ENCODE assay signal across 8 mouse cellular contexts in the genomic region with DNA sequence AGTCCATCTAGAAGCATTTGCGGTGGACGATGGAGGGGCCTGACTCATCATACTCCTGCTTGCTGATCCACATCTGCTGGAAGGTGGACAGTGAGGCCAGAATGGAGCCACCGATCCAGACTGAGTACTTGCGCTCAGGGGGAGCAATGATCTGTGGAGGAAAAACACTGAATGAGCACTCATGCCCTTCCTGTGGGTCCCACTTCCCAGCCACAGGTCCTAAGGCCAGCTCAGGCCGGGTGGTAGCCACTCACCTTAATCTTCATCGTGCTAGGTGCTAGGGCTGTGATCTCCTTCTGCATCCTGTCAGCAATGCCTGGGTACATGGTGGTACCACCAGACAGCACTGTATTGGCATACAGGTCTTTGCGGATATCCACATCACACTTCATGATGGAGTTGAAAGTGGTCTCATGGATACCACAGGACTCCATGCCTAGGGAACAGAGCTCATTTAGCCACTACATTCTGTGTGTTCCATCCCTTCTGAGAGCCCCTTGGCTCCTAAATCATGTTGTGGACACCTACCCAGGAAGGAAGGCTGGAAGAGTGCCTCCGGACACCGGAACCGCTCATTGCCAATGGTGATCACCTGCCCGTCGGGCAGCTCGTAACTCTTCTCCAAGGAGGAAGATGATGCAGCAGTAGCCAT. TPM values are rescaled to one million over a fixed set of nuclear protein-coding genes. Genes with fewer than 3 reads are reported as not detected.
DNase-seq lines count a peak whose midpoint lies in the region; ATAC-seq lines count a peak whose summit lies in the region.
"Not testable (repeated sequence)": the region's sequence is repeated elsewhere in the genome, so short reads cannot be mapped to it uniquely, and the experiment has no call there.

No protein-coding gene starts in this region.

- H3K36me3 ChIP-seq in forebrain, embryonic 13.5 days (ENCODE audit: poor library complexity, severe bottlenecking) = peaks cover 27% of the 10 kb centered on the region
- H3K36me3 ChIP-seq in heart, embryonic 13.5 days = peaks cover 25% of the 10 kb centered on the region
- not testable (repeated sequence) for H3K36me3 ChIP-seq in intestine, embryonic 15.5 days; limb, embryonic 11.5 days (ENCODE audit: control insufficient read depth, insufficient read depth, low read length)
- peaks cover 14% of the 10 kb centered on the region for H3K36me3 ChIP-seq in lung, embryonic 16.5 days (ENCODE audit: control insufficient read depth, insufficient read depth, low read length)
- peaks cover 28% of the 10 kb centered on the region for H3K36me3 ChIP-seq in neural tube, embryonic 13.5 days

- H3K27me3 ChIP-seq in forebrain, embryonic 13.5 days; heart, embryonic 13.5 days (replicated peaks); intestine, embryonic 15.5 days (replicated peaks); limb, embryonic 11.5 days (ENCODE audit: control insufficient read depth, insufficient read depth, low read length); lung, embryonic 16.5 days (ENCODE audit: control insufficient read depth, insufficient read depth, low read depth, low read length); neural tube, embryonic 13.5 days: not testable (repeated sequence)

- DNase-seq in cerebellum, adult 11-12 months = peak; percentile 26
- DNase-seq in limb, embryonic 11.5 days (ENCODE audit: low spot score) = not testable (repeated sequence)
- peak; percentile 28 for DNase-seq in urinary bladder, adult 2 months (ENCODE audit: low spot score)

- whole genome bisulfite sequencing in forebrain, embryonic 13.5 days = 75% methylated on average over 11 of the region's 13 CpGs
- 33% methylated on average over 11 of the region's 13 CpGs for WGBS in heart, embryonic 13.5 days
- WGBS in intestine, embryonic 15.5 days = 30% methylated on average over 11 of the region's 13 CpGs
- WGBS in limb, embryonic 11.5 days = 76% methylated on average over 8 of the region's 13 CpGs
- 35% methylated on average over 8 of the region's 13 CpGs for WGBS in lung, embryonic 16.5 days
- WGBS in neural tube, embryonic 13.5 days = 60% methylated on average over 11 of the region's 13 CpGs

- peak overlapping the region; percentile 67 for H3K9ac ChIP-seq in forebrain, embryonic 13.5 days
- H3K9ac ChIP-seq in heart, embryonic 13.5 days = peak overlapping the region; percentile 89
- peak overlapping the region; percentile 56 for H3K9ac ChIP-seq in intestine, embryonic 15.5 days
- peak overlapping the region; percentile 50 for H3K9ac ChIP-seq in limb, embryonic 11.5 days (ENCODE audit: low read length)
- H3K9ac ChIP-seq in lung, embryonic 16.5 days (ENCODE audit: low read length) = peak overlapping the region; percentile 66
- H3K9ac ChIP-seq in neural tube, embryonic 13.5 days = peak overlapping the region; percentile 77

- not testable (repeated sequence) for ATAC-seq in forebrain, embryonic 13.5 days; heart, embryonic 13.5 days (ENCODE audit: extremely low read depth, insufficient number of reproducible peaks, low FRiP score, low TSS enrichment); intestine, embryonic 15.5 days; limb, embryonic 11.5 days (ENCODE audit: insufficient number of reproducible peaks, low FRiP score, low TSS enrichment, low read depth); lung, embryonic 16.5 days (ENCODE audit: low read depth); neural tube, embryonic 13.5 days (ENCODE audit: low read depth)

- H3K4me1 ChIP-seq in forebrain, embryonic 13.5 days = peaks cover 39% of the 10 kb centered on the region
- H3K4me1 ChIP-seq in heart, embryonic 13.5 days = peaks cover 19% of the 10 kb centered on the region
- peaks cover 16% of the 10 kb centered on the region; the same call in 1 of the 2 replicates for H3K4me1 ChIP-seq in intestine, embryonic 15.5 days (replicated peaks)
- peaks cover 15% of the 10 kb centered on the region for H3K4me1 ChIP-seq in limb, embryonic 11.5 days (ENCODE audit: control insufficient read depth, insufficient read depth, low read length)
- H3K4me1 ChIP-seq in lung, embryonic 16.5 days (replicated peaks; ENCODE audit: control insufficient read depth, insufficient read depth, low read length) = peaks cover 12% of the 10 kb centered on the region
- H3K4me1 ChIP-seq in neural tube, embryonic 13.5 days (replicated peaks) = peaks cover 42% of the 10 kb centered on the region

- not testable (repeated sequence) for H3K27ac ChIP-seq in forebrain, embryonic 13.5 days; limb, embryonic 11.5 days (replicated peaks; ENCODE audit: low read depth, low read length); neural tube, embryonic 13.5 days (replicated peaks)
- H3K27ac ChIP-seq in heart, embryonic 13.5 days (replicated peaks) = peak overlapping the region; percentile 70
- 0 out of 2 replicates have a peak overlapping the region, but pooled peaks have one; percentile 22 for H3K27ac ChIP-seq in intestine, embryonic 15.5 days
- H3K27ac ChIP-seq in lung, embryonic 16.5 days (ENCODE audit: low read length) = 0 out of 2 replicates have a peak overlapping the region, but pooled peaks have one; percentile 13

- peak overlapping the region; percentile 50 for H3K4me3 ChIP-seq in forebrain, embryonic 13.5 days
- peak overlapping the region; percentile 63 for H3K4me3 ChIP-seq in heart, embryonic 13.5 days
- peak overlapping the region; percentile 45 for H3K4me3 ChIP-seq in intestine, embryonic 15.5 days (replicated peaks)
- H3K4me3 ChIP-seq in limb, embryonic 11.5 days (ENCODE audit: low read depth, low read length) = peak overlapping the region; percentile 34
- peak overlapping the region; percentile 56 for H3K4me3 ChIP-seq in lung, embryonic 16.5 days (ENCODE audit: low read length)
- peak overlapping the region; percentile 54 for H3K4me3 ChIP-seq in neural tube, embryonic 13.5 days

- peak overlapping the region; percentile 73 for H3K4me2 ChIP-seq in forebrain, embryonic 13.5 days
- H3K4me2 ChIP-seq in heart, embryonic 13.5 days = peak overlapping the region; percentile 76
- peak overlapping the region; percentile 66 for H3K4me2 ChIP-seq in intestine, embryonic 15.5 days (replicated peaks)
- peak overlapping the region; percentile 67 for H3K4me2 ChIP-seq in limb, embryonic 11.5 days (ENCODE audit: low read depth, severe bottlenecking)
- peak overlapping the region; percentile 72 for H3K4me2 ChIP-seq in lung, embryonic 16.5 days (ENCODE audit: low read depth, low read length)
- H3K4me2 ChIP-seq in neural tube, embryonic 13.5 days = peak overlapping the region; percentile 79

- H3K9me3 ChIP-seq in forebrain, embryonic 13.5 days (replicated peaks); heart, embryonic 13.5 days; intestine, embryonic 15.5 days; limb, embryonic 11.5 days (ENCODE audit: control insufficient read depth, low read length); lung, embryonic 16.5 days (ENCODE audit: control insufficient read depth, low read length); neural tube, embryonic 13.5 days: not testable (repeated sequence)

RNA-seq across cellular contexts. Expression of gene Actg1, which starts 1.8 kb away (rescaled TPM):
- 3,229 and 3,555 TPM in 2 replicates for polyA plus RNA-seq in forebrain, embryonic 13.5 days (2015; fragmentation: Nextera tagmentation; extraction: Ambion mirVana)
- 1,234 and 1,290 TPM in 2 replicates for polyA plus RNA-seq in heart, embryonic 13.5 days (2015; fragmentation: Nextera tagmentation; extraction: Ambion mirVana)
- 2,607 and 2,658 TPM in 2 replicates for polyA plus RNA-seq in intestine, embryonic 15.5 days (2015; fragmentation: Nextera tagmentation; extraction: Ambion mirVana)
- polyA plus RNA-seq in limb, embryonic 11.5 days (2014; fragmentation: Nextera tagmentation; extraction: Ambion mirVana) = 2,996 and 3,123 TPM in 2 replicates
- 2,589 and 2,717 TPM in 2 replicates for polyA plus RNA-seq in lung, embryonic 16.5 days (2015; fragmentation: Nextera tagmentation; extraction: Ambion mirVana)
- 3,932 and 3,979 TPM in 2 replicates for polyA plus RNA-seq in neural tube, embryonic 13.5 days (2015; fragmentation: Nextera tagmentation; extraction: Ambion mirVana)
- 1,024 and 1,454 TPM in 2 replicates for polyA plus RNA-seq in urinary bladder, adult 2 months (2012; rRNA removed)

RNA-seq across cellular contexts. Expression of gene Fscn2, which starts 14.8 kb away (rescaled TPM):
- 1.3 and 1.7 TPM in 2 replicates for polyA plus RNA-seq in forebrain, embryonic 13.5 days (2015; fragmentation: Nextera tagmentation; extraction: Ambion mirVana)
- 0.31 and 0.50 TPM in 2 replicates for polyA plus RNA-seq in heart, embryonic 13.5 days (2015; fragmentation: Nextera tagmentation; extraction: Ambion mirVana)
- 0.18 TPM in 1 of 2 replicates, not detected in the other for polyA plus RNA-seq in intestine, embryonic 15.5 days (2015; fragmentation: Nextera tagmentation; extraction: Ambion mirVana)
- polyA plus RNA-seq in limb, embryonic 11.5 days (2014; fragmentation: Nextera tagmentation; extraction: Ambion mirVana) = 0.21 and 0.47 TPM in 2 replicates
- polyA plus RNA-seq in lung, embryonic 16.5 days (2015; fragmentation: Nextera tagmentation; extraction: Ambion mirVana) = 0.64 and 0.83 TPM in 2 replicates
- polyA plus RNA-seq in neural tube, embryonic 13.5 days (2015; fragmentation: Nextera tagmentation; extraction: Ambion mirVana) = 1.3 and 1.5 TPM in 2 replicates
- 0.25 TPM in 1 of 2 replicates, not detected in the other for polyA plus RNA-seq in urinary bladder, adult 2 months (2012; rRNA removed)

RNA-seq across cellular contexts. Expression of gene Faap100, which starts 32.1 kb away (rescaled TPM):
- polyA plus RNA-seq in forebrain, embryonic 13.5 days (2015; fragmentation: Nextera tagmentation; extraction: Ambion mirVana) = 51.0 and 63.1 TPM in 2 replicates
- 29.1 and 33.5 TPM in 2 replicates for polyA plus RNA-seq in heart, embryonic 13.5 days (2015; fragmentation: Nextera tagmentation; extraction: Ambion mirVana)
- polyA plus RNA-seq in intestine, embryonic 15.5 days (2015; fragmentation: Nextera tagmentation; extraction: Ambion mirVana) = 24.2 and 29.4 TPM in 2 replicates
- 30.4 and 33.1 TPM in 2 replicates for polyA plus RNA-seq in limb, embryonic 11.5 days (2014; fragmentation: Nextera tagmentation; extraction: Ambion mirVana)
- polyA plus RNA-seq in lung, embryonic 16.5 days (2015; fragmentation: Nextera tagmentation; extraction: Ambion mirVana) = 36.7 and 41.4 TPM in 2 replicates
- 53.9 and 59.7 TPM in 2 replicates for polyA plus RNA-seq in neural tube, embryonic 13.5 days (2015; fragmentation: Nextera tagmentation; extraction: Ambion mirVana)
- 21.8 and 22.2 TPM in 2 replicates for polyA plus RNA-seq in urinary bladder, adult 2 months (2012; rRNA removed)
